Mouse (Mus musculus) thymus, adult 18-20 months (tissue): ENCODE measurements around the gene Prmt1.

Experiments used
- DNase-seq, 2 experiments: peaks; one replicate each; pipeline ENCODE4 v3.0.0; 2022; ENCODE audit warnings: mixed read lengths in 2 of 2

The Prmt1 gene

DNA sequence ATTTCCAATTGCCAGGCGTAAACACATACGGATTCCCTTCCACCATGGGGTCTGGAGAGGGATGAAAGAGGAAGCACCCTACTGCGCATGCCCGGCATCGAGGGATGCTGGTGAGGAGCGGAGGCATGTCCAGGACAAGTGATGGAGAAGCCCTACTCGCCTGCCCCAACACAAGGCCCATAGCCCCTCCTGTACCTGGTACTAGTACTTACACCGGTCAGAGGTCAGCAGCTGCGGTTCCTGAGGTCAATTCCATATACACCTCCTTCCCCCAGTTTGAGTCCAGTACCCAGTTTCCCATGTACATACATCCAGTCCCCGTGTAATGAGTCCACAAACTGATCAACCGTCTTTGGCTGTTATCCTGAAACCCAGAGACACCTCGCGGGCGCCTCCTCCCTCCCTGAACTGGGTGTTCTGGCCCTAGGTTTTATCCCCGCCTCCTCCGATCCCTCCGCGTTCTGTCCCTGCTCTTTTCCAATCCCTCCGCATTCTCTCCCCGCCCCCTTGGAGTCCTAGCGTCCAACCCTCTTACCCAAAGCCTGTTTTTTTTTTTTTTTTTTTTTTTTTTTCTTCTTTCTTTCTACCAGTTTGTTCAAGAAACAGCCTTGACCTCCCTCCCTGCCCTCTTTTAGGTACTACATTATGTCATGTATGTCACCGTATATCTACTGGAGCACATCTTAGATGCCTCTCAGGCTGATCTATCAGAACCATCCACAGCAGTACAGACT lies 11.8 kb downstream of the Prmt1 start, which contains the start of gene Cpt1c:
Gene Cpt1c (minus strand): TSS at position 469 of the 734 bp plus-strand sequence.
- DNase-seq = no peak

- no peak for DNase-seq
Observed at GRCm38 (mm10) chr7:44973415-44974130, 12.8 kb downstream of the Prmt1 start.

DNA sequence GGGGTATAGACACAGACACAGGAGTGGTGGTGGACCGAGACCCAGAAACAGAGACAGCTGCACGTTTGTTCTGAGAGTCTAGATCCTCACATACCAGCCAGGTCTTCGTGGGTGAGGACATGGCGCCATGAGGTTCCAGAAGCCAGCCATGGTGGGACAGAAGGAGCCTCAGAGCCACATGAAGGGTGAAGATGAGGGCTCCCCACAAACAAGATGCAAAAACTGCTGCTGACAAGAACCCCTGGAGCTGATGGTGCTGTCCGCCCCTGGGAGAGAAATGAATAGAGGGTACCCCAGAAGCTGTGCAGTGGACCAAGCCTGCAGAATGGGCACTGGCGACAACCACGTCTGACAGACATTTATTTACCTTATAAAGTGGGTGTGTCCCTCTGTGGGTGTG lies 15.2 kb downstream of the Prmt1 start:
- no peak for DNase-seq

DNA sequence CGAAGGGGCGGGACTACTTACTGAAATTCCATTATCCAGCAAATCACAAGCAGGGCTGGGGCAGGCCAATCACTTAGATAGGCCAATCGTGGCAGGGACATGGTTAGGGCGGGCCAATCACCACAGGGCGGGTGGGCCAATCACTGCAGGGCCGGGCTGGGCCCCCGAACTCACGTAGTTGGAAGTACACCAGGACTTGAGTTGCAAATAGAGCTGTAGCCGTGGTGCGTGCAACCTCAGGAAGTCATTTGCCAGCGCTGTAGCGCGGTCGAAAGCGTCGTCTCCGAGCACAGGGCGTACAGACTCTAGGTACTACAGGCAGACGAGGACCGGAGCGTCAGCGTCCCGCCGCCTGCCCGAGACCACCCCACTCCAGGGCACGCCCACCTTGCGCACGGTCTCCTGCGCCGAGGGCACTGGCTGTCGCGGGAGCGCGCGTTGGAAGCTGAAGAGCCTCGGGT lies 16.1 kb downstream of the Prmt1 start:
- DNase-seq = peak; percentile 62 to 70

DNA sequence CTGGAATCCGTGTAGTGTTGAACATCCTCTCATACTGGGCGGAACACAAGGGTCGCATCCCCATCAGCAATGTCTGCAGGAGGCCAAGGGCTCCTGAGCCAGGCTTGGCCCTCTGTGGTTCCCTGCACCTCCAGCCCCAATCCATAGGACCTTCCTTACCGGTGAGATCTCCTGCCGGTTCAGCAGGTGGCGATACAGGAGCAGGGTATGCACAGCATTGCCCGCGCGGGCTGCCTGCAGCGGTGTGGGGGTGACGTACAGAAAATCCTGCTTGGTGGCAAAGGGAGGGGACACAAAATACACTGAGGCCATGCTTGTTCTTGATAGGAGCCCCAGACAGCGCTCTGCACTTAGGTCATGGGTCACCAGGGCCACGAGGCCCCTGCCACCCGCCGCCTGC lies 19.7 kb downstream of the Prmt1 start:
- DNase-seq = no peak

GRCm38 (mm10) chr7:44965975-44966374 lies 20.4 kb downstream of the Prmt1 start:
- no peak for DNase-seq

- no peak for DNase-seq
Observed at GRCm38 (mm10) chr7:44964990-44965389, 21.4 kb downstream of the Prmt1 start.

DNA sequence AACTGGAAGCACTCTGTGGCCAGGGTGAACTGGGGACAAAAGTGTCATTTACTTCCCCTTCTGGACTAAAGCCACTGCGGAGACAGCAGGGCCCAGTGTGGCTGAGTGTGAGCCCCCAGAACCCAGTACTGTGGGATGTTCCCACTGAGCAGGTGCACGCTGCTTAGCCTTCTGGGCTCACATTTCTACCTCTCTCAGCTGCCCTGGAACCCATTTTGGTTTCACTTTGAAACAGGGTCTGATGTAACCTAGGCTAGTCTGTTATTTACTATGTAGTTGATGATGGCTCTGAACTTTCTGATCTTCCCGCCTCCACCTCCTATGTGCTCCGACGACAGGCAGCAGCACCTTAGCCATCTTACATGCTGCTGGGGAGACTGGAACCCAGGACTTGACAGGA lies 23.5 kb downstream of the Prmt1 start:
- no peak for DNase-seq

- DNase-seq = no peak
Observed at GRCm38 (mm10) chr7:44962337-44962736, 24.0 kb downstream of the Prmt1 start.

- no peak for DNase-seq
Observed at GRCm38 (mm10) chr7:44960512-44960910, 25.9 kb downstream of the Prmt1 start.

DNA sequence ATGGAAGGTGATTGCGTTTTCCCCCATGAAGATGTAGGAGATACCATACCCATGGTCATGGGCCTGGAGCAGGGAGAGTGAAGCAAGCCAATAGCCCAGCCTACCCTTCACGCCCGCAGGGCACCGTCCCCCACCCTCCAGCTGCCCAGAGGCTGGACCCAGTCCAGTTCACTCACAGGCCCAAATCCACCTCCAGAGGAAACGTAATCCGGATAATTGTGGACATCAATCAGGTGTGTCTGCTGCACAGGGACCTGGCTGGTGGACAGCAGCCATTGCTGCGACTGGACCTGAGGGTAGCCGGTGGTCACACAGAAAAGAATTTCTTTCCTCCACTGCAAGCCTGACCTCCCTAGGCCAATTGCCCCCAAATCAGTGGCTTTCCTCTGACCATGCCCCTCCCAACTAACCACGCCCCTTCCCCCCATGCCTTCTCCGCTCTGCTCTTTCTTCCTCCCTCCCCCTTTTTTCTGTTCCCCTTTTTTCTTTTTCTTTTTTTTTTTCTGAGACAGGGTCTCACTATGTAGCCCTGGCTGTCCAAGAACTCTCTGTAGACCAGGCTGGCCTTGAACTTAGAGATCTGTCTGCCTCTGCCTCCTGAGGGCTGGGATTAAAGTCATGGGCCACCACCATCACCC lies 26.4 kb downstream of the Prmt1 start:
- no peak for DNase-seq

DNA sequence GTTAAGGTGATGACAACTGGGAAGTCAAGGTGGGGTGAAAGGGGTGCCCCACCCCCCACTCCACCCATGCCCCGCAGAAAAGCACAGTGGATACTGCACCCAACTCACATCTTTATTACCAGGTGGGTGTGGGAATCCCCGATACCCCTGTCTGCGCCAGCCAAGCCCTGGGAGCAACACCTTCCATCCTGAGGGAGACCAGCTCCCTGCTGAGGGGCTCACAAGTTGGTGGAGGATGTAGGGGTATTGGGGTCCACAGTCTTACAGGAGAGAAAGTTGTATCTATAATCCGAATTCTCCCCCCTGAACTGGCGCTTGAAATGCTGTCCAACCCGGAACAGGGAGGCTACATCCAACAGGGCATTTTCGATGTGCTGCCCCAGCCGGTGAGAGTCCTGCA lies 27.1 kb downstream of the Prmt1 start:
- DNase-seq = no peak

- DNase-seq = no peak
Observed at GRCm38 (mm10) chr7:44958208-44958607, 28.2 kb downstream of the Prmt1 start.

DNA sequence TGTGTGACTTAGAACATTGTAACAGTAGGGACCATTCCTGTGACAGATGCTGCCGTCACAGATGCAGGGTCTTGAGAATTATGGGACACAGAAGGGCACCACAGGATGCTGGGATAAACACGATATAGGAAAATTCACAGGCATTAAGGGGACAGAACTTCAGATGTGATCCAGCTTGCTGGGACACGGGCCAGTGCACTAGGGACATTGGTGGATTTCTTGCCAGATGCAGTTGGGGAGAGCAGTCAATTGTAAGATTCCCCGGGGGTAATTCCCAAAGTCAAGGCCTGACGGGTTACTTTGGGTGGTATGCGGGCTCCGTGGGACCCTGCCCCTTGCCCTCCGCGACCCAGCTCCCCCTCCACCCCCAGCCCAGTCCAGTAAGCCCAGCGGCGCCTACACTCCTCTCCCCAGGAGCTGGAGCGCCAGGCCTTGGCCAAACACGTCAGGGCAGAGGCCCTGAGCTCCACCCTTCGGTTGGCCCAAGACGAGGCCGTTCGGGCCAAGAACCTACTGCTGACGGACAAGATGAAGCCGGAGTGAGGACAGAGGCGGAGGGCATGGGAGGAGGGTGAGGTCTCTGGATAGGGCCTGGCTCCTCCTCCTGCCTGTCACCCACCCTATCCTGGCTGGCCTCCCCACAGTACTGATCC lies 29.1 kb downstream of the Prmt1 start:
- DNase-seq = no peak

GRCm38 (mm10) chr7:44956266-44956665 lies 30.1 kb downstream of the Prmt1 start:
- DNase-seq = no peak

DNA sequence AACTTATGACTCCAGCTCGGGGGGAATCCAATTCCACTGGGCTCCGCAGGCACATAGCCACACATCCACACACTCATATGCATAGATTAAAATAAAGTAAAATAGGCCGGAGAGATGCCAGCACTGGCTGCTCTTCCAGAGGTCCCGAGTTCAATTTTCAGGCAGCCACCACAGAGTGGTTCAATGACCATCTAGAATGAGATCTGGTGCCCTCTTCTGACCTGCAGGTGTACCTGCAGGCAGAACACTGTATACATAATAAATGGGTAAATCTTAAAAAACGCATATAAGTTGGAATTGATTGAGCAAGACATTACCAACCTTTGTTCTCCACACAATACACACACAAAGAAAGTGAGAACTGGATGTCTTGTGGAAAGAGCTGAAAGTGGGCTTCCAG lies 30.7 kb downstream of the Prmt1 start:
- DNase-seq = no peak

DNA sequence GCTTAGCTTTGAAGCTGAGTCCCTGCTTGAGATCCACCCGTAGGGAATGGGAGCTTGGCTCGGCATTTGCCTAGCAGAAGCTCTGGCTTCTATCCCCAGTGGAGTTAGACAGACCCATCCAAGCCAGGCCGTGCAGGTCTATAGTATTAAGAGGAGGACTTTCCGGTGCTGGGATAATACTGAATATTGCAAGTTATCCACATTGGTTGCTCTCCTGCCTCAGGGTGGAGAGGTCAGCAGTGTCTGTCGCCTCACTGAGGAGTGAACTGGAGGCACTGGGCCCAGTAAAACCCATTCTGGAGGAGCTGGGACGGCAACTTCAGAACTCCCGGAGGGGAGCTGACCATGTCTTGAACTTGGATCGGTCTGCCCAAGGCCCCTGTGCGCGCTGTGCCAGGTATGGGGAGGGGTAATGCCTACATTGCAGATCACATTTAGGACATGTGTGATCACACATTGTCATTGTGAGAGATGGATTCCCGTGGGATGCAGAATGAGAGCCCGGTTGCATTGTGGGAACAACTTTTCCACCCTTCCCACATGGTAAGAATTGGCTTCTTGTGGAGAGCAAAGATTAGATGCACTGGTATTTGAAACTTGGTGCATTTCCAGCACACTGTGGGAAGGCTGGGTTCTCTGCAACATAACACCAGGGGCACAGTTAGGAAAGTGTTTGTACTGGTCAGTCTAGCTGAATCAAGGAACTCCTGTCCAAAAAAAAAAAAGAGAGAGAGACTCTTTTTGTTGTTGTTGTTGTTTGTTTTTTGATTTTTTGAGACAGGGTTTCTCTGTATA lies 32.1 kb downstream of the Prmt1 start:
- no peak for DNase-seq

- DNase-seq = no peak
Observed at GRCm38 (mm10) chr7:44953561-44953960, 32.8 kb downstream of the Prmt1 start.

DNA sequence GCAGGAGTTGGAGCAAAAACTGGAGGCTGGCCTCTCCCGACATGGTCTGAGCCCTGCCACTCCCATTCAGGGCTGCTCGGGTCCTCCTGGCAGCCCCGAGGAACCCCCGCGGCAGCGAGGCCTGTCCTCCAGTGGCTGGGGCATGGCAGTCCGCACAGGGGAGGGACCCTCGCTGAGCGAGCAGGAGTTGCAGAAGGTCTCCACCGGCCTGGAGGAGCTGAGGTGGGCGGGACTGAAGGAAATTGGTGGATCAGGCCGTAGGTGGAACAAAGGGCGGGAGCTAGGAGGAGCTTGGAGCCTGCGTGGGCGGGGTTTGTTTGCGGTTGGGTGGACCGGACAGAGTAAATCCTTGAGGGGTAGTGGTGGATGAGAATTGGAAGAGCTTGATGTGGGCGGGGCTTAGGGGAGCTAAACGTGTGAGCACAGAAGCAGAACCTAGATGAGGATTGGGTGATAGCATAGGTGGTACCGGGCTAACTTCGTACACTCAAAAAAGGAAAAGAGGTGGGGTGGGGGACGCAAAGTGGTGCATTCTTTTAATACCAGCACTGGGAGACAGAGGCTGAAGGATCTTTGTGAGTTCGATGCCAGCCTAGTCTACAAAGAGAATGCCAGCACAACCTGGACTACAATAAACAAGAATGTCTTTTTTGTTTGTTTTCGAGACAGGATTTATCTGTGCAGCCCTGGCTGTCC lies 33.6 kb downstream of the Prmt1 start:
- peak; percentile 56 to 62 for DNase-seq

DNA sequence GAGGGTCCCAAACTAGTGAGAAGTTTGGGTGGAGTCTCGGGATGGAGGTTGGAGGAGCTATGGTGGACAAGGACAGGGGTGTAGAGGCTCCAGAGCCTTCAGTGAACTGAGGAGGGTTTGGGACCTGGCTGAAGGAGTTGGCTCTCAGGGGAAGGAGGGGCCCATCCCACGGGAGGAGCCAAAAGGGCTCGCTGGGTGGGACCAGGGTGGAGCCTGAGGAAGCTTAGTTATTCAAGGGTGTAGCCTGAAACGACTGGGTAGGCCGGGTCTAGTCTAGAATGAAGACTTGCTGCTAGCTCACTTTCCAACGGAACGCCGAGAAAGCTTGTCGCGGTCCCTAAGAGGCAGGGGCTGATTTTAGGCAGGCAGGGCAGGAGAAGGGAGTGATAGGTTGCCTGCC lies 34.4 kb downstream of the Prmt1 start:
- no peak for DNase-seq

DNA sequence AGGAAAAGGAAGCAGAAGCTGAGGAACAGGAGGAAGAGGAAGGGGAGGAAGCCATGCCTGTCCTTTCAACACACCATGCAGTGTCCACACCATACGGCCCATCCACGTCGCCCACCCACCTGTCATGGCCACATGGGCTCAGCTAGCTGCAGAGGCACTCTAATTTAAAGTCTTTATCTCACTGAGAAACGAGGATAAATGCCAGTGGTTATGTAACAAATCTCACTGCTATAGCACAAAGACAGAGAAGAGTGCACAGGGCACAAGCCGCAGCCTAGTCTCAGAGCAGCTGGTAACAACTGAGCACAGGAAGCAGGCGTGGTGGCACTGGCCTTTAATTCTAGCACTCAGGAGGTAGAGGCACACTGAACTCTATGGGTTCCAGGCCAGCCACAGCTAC lies 36.4 kb downstream of the Prmt1 start:
- no peak for DNase-seq

GRCm38 (mm10) chr7:44942904-44943303 lies 43.5 kb downstream of the Prmt1 start, which contains the start of gene Tsks:
Gene Tsks, plus strand, starts transcription at chr7:44943204.
- no peak for DNase-seq
